Mouse (Mus musculus) hindbrain, embryonic 16.5 days (tissue): ENCODE measurements at regions not wholly inside any gene's neighbourhood (a gene's known extent, or its start where the extent isn't known, plus 50 kb on each side); places are given as distances from the start of the nearest gene placed in this dataset. TPM values are rescaled to one million over a fixed set of nuclear protein-coding genes. Genes with fewer than 3 reads are reported as not detected.

Experiments used
- microRNA-seq: library from miRNA; unstranded; fragments of <30 nt; microRNA quantifications from one replicate; pipeline ENCODE4, GENCODE M21; 2017

Small RNAs in the stretch of these regions (microRNA-seq; reads per million reads assigned to microRNA genes)
- not detected for gene Gm24933
